Mouse (Mus musculus) MEL-GATA-1-ER (cell line): Measurements from ENCODE around the gene Katnbl1.
A peak's percentile ranks its signal among the peaks of the same experiment; 100 is the strongest.
"Not testable (repeated sequence)": the region's sequence is repeated elsewhere in the genome, so short reads cannot be mapped to it uniquely, and the experiment has no call there.

ENCODE experiments used
- DNase-seq: peaks from one replicate; pipeline ENCODE4 v3.0.0-alpha.2; 2012; ENCODE audit warnings: low read depth; ENCODE audit errors: extremely low read depth

Gene Katnbl1

GRCm38 (mm10) chr2:112392689-112393088, 13.7 kb downstream of the Katnbl1 start:
- DNase-seq: peak; percentile 47

GRCm38 (mm10) chr2:112393958-112394357, 14.9 kb downstream of the Katnbl1 start:
- no peak for DNase-seq

GRCm38 (mm10) chr2:112396649-112397048, 17.6 kb downstream of the Katnbl1 start:
- peak; percentile 48 for DNase-seq

GRCm38 (mm10) chr2:112407030-112407429, 28.0 kb downstream of the Katnbl1 start:
- DNase-seq: no peak

- DNase-seq: no peak
Measured at GRCm38 (mm10) chr2:112425308-112425707, 46.3 kb downstream of the Katnbl1 start.

- DNase-seq: not testable (repeated sequence)
Measured at GRCm38 (mm10) chr2:112428534-112428933, 49.5 kb downstream of the Katnbl1 start.

GRCm38 (mm10) chr2:112429665-112430064, 50.7 kb downstream of the Katnbl1 start:
- DNase-seq: no peak

- DNase-seq: no peak
Measured at GRCm38 (mm10) chr2:112430403-112430802, 51.4 kb downstream of the Katnbl1 start.

GRCm38 (mm10) chr2:112432523-112432922, 53.5 kb downstream of the Katnbl1 start:
- DNase-seq: no peak

- peak; percentile 36 for DNase-seq
Measured at GRCm38 (mm10) chr2:112433359-112433758, 54.3 kb downstream of the Katnbl1 start.

- no peak for DNase-seq
Measured at GRCm38 (mm10) chr2:112436292-112436691, 57.3 kb downstream of the Katnbl1 start.

GRCm38 (mm10) chr2:112437589-112437988, 58.6 kb downstream of the Katnbl1 start:
- DNase-seq: no peak

- DNase-seq: no peak
Measured at GRCm38 (mm10) chr2:112443491-112443890, 64.5 kb downstream of the Katnbl1 start.

GRCm38 (mm10) chr2:112445511-112445910, 66.5 kb downstream of the Katnbl1 start:
- no peak for DNase-seq

GRCm38 (mm10) chr2:112448046-112448445, 69.0 kb downstream of the Katnbl1 start:
- DNase-seq: not testable (repeated sequence)

GRCm38 (mm10) chr2:112448510-112449059, 69.6 kb downstream of the Katnbl1 start:
- DNase-seq: no peak

GRCm38 (mm10) chr2:112449597-112450296, 70.7 kb downstream of the Katnbl1 start:
- no peak for DNase-seq

GRCm38 (mm10) chr2:112452513-112452912, 73.5 kb downstream of the Katnbl1 start:
- DNase-seq: not testable (repeated sequence)

GRCm38 (mm10) chr2:112454125-112454861, 75.3 kb downstream of the Katnbl1 start:
- no peak for DNase-seq

- peak; percentile 83 for DNase-seq
Measured at GRCm38 (mm10) chr2:112454862-112455564, 76.0 kb downstream of the Katnbl1 start, which contains the start of gene Emc7. Gene Emc7, plus strand, starts transcription at chr2:112454997.

GRCm38 (mm10) chr2:112460557-112460956, 81.5 kb downstream of the Katnbl1 start:
- no peak for DNase-seq
